Mouse (Mus musculus): ENCODE data around the gene Ugt1a7c.

GRCm38 (mm10) chr1:88197443-88197842 lies 102.6 kb downstream of the Ugt1a7c start:
- no peak for TF ChIP-seq CTCF (IDR thresholded peaks at IDR 0.05)
- no peak for TF ChIP-seq EP300 (IDR thresholded peaks at IDR 0.05)

Measured in lung, postnatal 0 days (tissue).